Mouse (Mus musculus): ENCODE measurements at regions not wholly inside any gene's neighbourhood (a gene's known extent, or its start where the extent isn't known, plus 50 kb on each side); places are given as distances from the start of the nearest gene placed in this dataset.
"Not testable (repeated sequence)": the region's sequence is repeated elsewhere in the genome, so short reads cannot be mapped to it uniquely, and the experiment has no call there.

DNA sequence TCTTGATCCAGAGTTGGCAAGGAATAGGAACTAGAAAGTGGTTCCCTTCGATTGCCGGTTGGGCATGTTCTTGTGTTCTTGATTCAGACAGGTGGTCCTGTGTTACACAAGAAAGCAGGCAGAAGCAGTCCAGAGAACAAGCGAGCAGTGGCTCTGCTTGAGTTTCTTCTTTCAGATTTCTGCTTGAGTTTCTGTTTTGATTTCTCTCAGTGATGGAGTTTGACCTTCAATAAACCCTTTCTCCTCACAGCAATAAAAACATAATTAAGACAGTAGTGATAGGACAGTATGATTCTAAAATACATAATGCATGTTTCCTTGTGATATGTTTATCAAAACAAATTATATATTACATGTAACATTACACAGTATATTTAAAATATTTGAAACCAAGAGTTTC, 59.1 kb downstream of the Klf6 start:
- WGBS (ENCODE audit: insufficient replicate concordance) = 79% methylated on average over 3 of the region's 3 CpGs

DNA sequence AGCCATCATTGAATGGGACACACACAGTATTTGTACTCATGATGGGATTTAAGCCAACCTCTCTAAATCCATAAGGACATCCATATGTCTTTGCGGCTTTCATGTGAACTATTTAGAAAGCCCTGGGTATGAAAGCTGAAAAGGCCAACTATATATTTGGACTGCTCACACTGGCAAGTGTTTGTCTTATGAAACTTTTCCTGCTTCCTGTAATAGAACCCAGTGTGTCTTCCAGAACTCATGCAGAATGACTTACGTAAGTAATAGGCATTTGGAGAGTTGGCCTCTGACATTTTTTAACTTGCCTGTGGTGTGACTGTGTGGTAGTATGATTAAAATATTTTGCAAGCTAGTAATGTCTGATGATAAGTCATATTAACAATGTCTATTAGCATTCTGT, 70.2 kb downstream of the Klf6 start:
- no peak for ATAC-seq (replicated peaks; ENCODE audit: insufficient number of reproducible peaks, low FRiP score, low TSS enrichment)
- Histone ChIP-seq H3K4me3 (ENCODE audit: low read depth, low read length) (no peak overlapping the region), H3K27ac (ENCODE audit: low read depth, low read length) (no peak overlapping the region), H3K4me2 (no peak overlapping the region), H3K27me3 (ENCODE audit: control insufficient read depth, insufficient read depth, low read length) (no peaks in the 10 kb centered on the region), H3K36me3 (ENCODE audit: control insufficient read depth, insufficient read depth, low read length) (no peaks in the 10 kb centered on the region), H3K9ac (ENCODE audit: low read depth, low read length) (no peak overlapping the region), H3K4me1 (ENCODE audit: control insufficient read depth, insufficient read depth, low read length) (no peaks in the 10 kb centered on the region), H3K9me3 (replicated peaks; ENCODE audit: control insufficient read depth, low read length) (no peaks in the 10 kb centered on the region)
- WGBS (ENCODE audit: insufficient replicate concordance) = 85% methylated on average over 2 of the region's 2 CpGs

More for the DNA sequence above, 59.1 kb downstream of the Klf6 start:
- no peaks in the 10 kb centered on the region for H3K4me1 ChIP-seq (ENCODE audit: control insufficient read depth, insufficient read depth, low read length)
- ATAC-seq (replicated peaks; ENCODE audit: insufficient number of reproducible peaks, low FRiP score, low TSS enrichment) = no peak
- no peak overlapping the region for H3K27ac ChIP-seq (ENCODE audit: low read depth, low read length)
- no peaks in the 10 kb centered on the region for H3K9me3 ChIP-seq (replicated peaks; ENCODE audit: control insufficient read depth, low read length)
- no peak overlapping the region for H3K4me3 ChIP-seq (ENCODE audit: low read depth, low read length)
- H3K4me2 ChIP-seq = no peak overlapping the region
- no peaks in the 10 kb centered on the region for H3K36me3 ChIP-seq (ENCODE audit: control insufficient read depth, insufficient read depth, low read length)
- H3K27me3 ChIP-seq (ENCODE audit: control insufficient read depth, insufficient read depth, low read length) = no peaks in the 10 kb centered on the region
- no peak overlapping the region for H3K9ac ChIP-seq (ENCODE audit: low read depth, low read length)

DNA sequence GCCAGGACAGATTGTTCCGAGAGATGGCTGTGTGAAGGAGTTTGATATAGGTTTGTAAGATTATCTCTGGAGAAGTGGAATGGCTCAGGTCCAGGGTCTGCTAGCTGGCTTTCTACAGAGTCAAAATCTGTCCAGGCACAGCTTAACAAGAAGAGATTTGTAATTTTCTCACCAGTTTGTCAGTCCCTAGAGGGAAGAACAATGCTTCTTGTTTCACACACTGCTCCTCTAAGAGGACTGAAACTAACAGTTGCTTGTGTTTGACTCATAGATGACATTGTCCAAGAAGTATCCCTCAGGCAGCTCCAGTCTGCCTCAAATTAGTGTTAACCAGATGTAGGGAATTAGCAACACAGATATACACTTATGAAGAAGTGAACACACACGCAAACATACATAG, 76.2 kb downstream of the Klf6 start:
- H3K9me3 ChIP-seq (replicated peaks; ENCODE audit: control insufficient read depth, low read length) = no peaks in the 10 kb centered on the region
- H3K36me3 ChIP-seq (ENCODE audit: control insufficient read depth, insufficient read depth, low read length) = no peaks in the 10 kb centered on the region
- H3K4me1 ChIP-seq (ENCODE audit: control insufficient read depth, insufficient read depth, low read length) = no peaks in the 10 kb centered on the region
- 51% methylated on average over 2 of the region's 2 CpGs for WGBS (ENCODE audit: insufficient replicate concordance)
- no peak overlapping the region for H3K9ac ChIP-seq (ENCODE audit: low read depth, low read length)
- no peak overlapping the region for H3K4me2 ChIP-seq
- no peak overlapping the region for H3K27ac ChIP-seq (ENCODE audit: low read depth, low read length)
- no peaks in the 10 kb centered on the region for H3K27me3 ChIP-seq (ENCODE audit: control insufficient read depth, insufficient read depth, low read length)
- no peak overlapping the region for H3K4me3 ChIP-seq (ENCODE audit: low read depth, low read length)
- no peak for ATAC-seq (replicated peaks; ENCODE audit: insufficient number of reproducible peaks, low FRiP score, low TSS enrichment)

DNA sequence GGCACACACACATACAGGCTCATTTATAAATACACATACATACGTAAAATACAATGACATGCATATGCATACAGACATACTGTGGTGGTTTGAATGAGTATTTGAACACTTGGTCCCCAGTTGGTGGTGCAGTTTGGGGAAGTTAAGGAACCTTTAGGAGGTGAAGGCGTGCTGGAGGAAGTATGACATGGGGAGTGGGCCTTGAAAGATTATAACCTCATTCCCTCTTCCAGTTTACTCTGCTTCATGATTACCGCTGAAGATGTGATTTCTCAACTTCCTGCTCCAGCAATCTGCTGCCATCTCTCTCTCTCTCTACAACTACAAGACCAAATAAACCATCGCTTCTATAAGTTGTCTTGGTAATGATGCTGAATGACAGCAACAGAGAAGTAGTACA, 76.7 kb downstream of the Klf6 start:
- WGBS (ENCODE audit: insufficient replicate concordance) = 77% methylated on average over 4 of the region's 4 CpGs

DNA sequence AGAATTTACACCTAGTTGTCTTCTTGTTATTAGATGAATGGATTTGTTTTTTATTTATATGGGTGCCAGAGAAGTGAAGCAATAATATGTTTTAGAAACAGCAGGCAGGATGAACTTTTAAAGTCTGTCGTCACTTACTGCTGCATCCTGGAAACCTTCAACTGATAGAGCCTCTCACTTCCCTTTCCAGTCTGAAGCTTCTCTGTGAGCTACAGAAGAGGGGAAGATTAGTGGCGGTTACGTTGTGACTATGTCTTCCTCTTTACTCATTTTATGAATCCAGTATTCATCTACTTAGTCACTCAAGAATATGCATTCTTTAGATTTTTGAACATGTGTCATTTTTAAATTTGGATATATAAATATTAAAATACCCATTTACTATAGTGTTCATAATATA, 78.1 kb downstream of the Klf6 start:
- no peaks in the 10 kb centered on the region for H3K27me3 ChIP-seq (ENCODE audit: control insufficient read depth, insufficient read depth, low read length)
- H3K9me3 ChIP-seq (replicated peaks; ENCODE audit: control insufficient read depth, low read length) = no peaks in the 10 kb centered on the region
- no peaks in the 10 kb centered on the region for H3K36me3 ChIP-seq (ENCODE audit: control insufficient read depth, insufficient read depth, low read length)
- no peak for ATAC-seq (replicated peaks; ENCODE audit: insufficient number of reproducible peaks, low FRiP score, low TSS enrichment)
- H3K4me2 ChIP-seq = no peak overlapping the region
- no peaks in the 10 kb centered on the region for H3K4me1 ChIP-seq (ENCODE audit: control insufficient read depth, insufficient read depth, low read length)
- no peak overlapping the region for H3K9ac ChIP-seq (ENCODE audit: low read depth, low read length)
- H3K27ac ChIP-seq (ENCODE audit: low read depth, low read length) = no peak overlapping the region
- H3K4me3 ChIP-seq (ENCODE audit: low read depth, low read length) = no peak overlapping the region
- WGBS (ENCODE audit: insufficient replicate concordance) = 46% methylated on average over 3 of the region's 3 CpGs

More for the DNA sequence above, 76.7 kb downstream of the Klf6 start:
- ATAC-seq (replicated peaks; ENCODE audit: insufficient number of reproducible peaks, low FRiP score, low TSS enrichment) = no peak
- Histone ChIP-seq H3K4me3 (ENCODE audit: low read depth, low read length) (no peak overlapping the region), H3K27ac (ENCODE audit: low read depth, low read length) (no peak overlapping the region), H3K27me3 (ENCODE audit: control insufficient read depth, insufficient read depth, low read length) (no peaks in the 10 kb centered on the region), H3K4me1 (ENCODE audit: control insufficient read depth, insufficient read depth, low read length) (no peaks in the 10 kb centered on the region), H3K36me3 (ENCODE audit: control insufficient read depth, insufficient read depth, low read length) (no peaks in the 10 kb centered on the region), H3K9me3 (replicated peaks; ENCODE audit: control insufficient read depth, low read length) (no peaks in the 10 kb centered on the region), H3K9ac (ENCODE audit: low read depth, low read length) (no peak overlapping the region), H3K4me2 (no peak overlapping the region)

DNA sequence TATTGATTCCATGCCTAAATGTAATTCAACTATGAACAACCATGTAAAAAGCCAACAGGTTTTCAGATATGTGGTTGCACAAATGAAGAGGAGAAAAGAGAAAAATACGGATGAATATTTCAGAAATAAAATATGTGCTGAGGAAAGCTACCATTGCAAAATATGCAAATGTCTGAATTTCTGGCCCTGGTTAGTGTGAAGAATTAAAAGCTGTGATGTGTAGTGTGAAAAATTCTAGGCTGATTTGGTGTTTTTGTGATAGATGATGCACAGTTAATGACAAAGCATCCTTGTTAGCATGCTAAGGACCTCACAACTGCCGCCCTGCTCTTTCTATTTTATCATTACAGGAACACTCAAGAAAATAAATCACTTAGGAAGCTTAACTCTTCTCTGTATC, 91.6 kb downstream of the Klf6 start:
- 77% methylated on average over 2 of the region's 2 CpGs for WGBS (ENCODE audit: insufficient replicate concordance)
- H3K27me3 ChIP-seq (ENCODE audit: control insufficient read depth, insufficient read depth, low read length) = no peaks in the 10 kb centered on the region
- no peak overlapping the region for H3K27ac ChIP-seq (ENCODE audit: low read depth, low read length)
- no peak overlapping the region for H3K4me2 ChIP-seq
- no peaks in the 10 kb centered on the region for H3K36me3 ChIP-seq (ENCODE audit: control insufficient read depth, insufficient read depth, low read length)
- no peak overlapping the region for H3K4me3 ChIP-seq (ENCODE audit: low read depth, low read length)
- no peak for ATAC-seq (replicated peaks; ENCODE audit: insufficient number of reproducible peaks, low FRiP score, low TSS enrichment)
- H3K4me1 ChIP-seq (ENCODE audit: control insufficient read depth, insufficient read depth, low read length) = no peaks in the 10 kb centered on the region
- no peak overlapping the region for H3K9ac ChIP-seq (ENCODE audit: low read depth, low read length)
- H3K9me3 ChIP-seq (replicated peaks; ENCODE audit: control insufficient read depth, low read length) = no peaks in the 10 kb centered on the region

DNA sequence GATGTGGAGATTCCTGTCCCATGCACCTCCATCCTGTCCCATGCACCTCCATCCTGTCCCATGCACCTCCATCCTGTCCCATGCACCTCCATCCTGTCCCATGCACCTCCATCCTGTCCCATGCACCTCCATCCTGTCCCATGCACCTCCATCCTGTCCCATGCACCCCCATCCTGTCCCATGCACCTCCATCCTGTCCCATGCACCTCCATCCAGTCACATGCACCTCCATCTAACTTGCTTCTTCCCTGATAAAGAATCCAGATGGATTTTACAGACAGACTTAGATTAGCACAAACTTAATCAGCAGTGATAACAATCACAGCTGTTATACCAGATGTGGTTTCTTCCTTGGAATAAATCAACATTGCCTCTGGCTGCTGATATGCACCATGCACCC, 93.8 kb downstream of the Klf6 start:
- not testable (repeated sequence) for H3K9ac ChIP-seq (ENCODE audit: low read depth, low read length); H3K4me3 ChIP-seq (ENCODE audit: low read depth, low read length); H3K27me3 ChIP-seq (ENCODE audit: control insufficient read depth, insufficient read depth, low read length); ATAC-seq (replicated peaks; ENCODE audit: insufficient number of reproducible peaks, low FRiP score, low TSS enrichment); H3K36me3 ChIP-seq (ENCODE audit: control insufficient read depth, insufficient read depth, low read length); H3K9me3 ChIP-seq (replicated peaks; ENCODE audit: control insufficient read depth, low read length); H3K4me1 ChIP-seq (ENCODE audit: control insufficient read depth, insufficient read depth, low read length); H3K4me2 ChIP-seq; H3K27ac ChIP-seq (ENCODE audit: low read depth, low read length)

DNA sequence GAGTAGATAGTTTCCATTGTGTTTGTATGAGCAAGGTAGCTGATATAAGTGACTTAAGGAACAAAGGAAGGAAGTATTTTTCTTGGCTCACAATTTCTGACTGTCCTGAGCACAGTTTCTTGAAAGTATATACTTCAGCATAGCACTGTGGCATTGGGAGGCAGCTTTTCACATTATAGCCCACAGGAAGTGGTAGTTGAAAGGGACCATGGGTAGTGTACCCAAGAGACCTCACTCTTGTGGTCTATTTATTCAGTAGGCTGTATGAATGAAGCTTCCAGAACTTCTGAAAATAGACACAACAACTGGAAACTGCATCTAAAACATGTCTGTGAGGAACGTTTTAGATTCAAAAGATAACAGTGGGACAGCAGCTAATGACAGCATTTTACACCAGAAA, 94.9 kb downstream of the Klf6 start:
- H3K36me3 ChIP-seq (ENCODE audit: control insufficient read depth, insufficient read depth, low read length) = no peaks in the 10 kb centered on the region
- no peak for ATAC-seq (replicated peaks; ENCODE audit: insufficient number of reproducible peaks, low FRiP score, low TSS enrichment)

DNA sequence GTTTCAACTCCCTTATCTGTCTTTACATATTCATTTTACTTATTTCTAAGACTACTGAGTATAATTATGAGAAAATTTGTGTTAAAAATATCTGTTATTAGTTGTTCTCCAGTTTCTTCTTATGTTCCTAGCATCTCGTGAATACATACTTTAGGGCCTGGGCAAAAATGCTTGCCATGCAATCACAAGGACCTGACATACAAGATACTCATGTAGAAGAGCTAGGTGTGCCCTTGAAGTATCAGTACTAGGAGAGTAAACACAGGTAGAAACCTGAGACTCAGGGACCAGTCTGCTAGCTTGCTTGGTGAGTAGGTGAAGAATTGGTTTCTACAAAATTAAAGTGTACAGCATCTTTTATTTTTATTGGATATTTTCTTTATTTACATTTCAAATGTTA, 101.7 kb downstream of the Klf6 start:
- Histone ChIP-seq H3K4me2 (no peak overlapping the region), H3K4me3 (ENCODE audit: low read depth, low read length) (no peak overlapping the region), H3K36me3 (ENCODE audit: control insufficient read depth, insufficient read depth, low read length) (no peaks in the 10 kb centered on the region), H3K27me3 (ENCODE audit: control insufficient read depth, insufficient read depth, low read length) (no peaks in the 10 kb centered on the region), H3K9ac (ENCODE audit: low read depth, low read length) (no peak overlapping the region), H3K4me1 (ENCODE audit: control insufficient read depth, insufficient read depth, low read length) (no peaks in the 10 kb centered on the region), H3K9me3 (replicated peaks; ENCODE audit: control insufficient read depth, low read length) (no peaks in the 10 kb centered on the region), H3K27ac (ENCODE audit: low read depth, low read length) (no peak overlapping the region)
- no peak for ATAC-seq (replicated peaks; ENCODE audit: insufficient number of reproducible peaks, low FRiP score, low TSS enrichment)
- WGBS (ENCODE audit: insufficient replicate concordance) = 80% methylated on average over 1 of the region's 1 CpGs

More for the DNA sequence above, 94.9 kb downstream of the Klf6 start:
- Histone ChIP-seq H3K4me3 (ENCODE audit: low read depth, low read length) (no peak overlapping the region), H3K9ac (ENCODE audit: low read depth, low read length) (no peak overlapping the region), H3K27me3 (ENCODE audit: control insufficient read depth, insufficient read depth, low read length) (no peaks in the 10 kb centered on the region), H3K4me1 (ENCODE audit: control insufficient read depth, insufficient read depth, low read length) (no peaks in the 10 kb centered on the region), H3K9me3 (replicated peaks; ENCODE audit: control insufficient read depth, low read length) (no peaks in the 10 kb centered on the region), H3K4me2 (no peak overlapping the region), H3K27ac (ENCODE audit: low read depth, low read length) (no peak overlapping the region)
- WGBS (ENCODE audit: insufficient replicate concordance) = 26% methylated on average over 1 of the region's 1 CpGs
